Mouse (Mus musculus) liver, embryonic 16.5 days (tissue): ENCODE measurements around the gene Ptprb. TPM values are rescaled to one million over a fixed set of nuclear protein-coding genes. Genes with fewer than 3 reads are reported as not detected.

Source experiments
- ATAC-seq: fragments of 200-750 bp; cut with Nextera tagmentation; 2 replicates; pipeline ENCODE4 v1.8.0; 2017; ENCODE audit warnings: low read depth, mild to moderate bottlenecking, moderate number of reproducible peaks, moderate library complexity
- H3K27ac ChIP-seq: fragments of 300-500 bp; sonication (generic); 2 replicates; pipeline ENCODE4 v1.5.1; 2014; ENCODE audit warnings: mild to moderate bottlenecking, low read length
- H3K27me3 ChIP-seq: fragments of 300-500 bp; sonication (generic); 2 replicates; pipeline ENCODE4 v1.6.1; 2014; ENCODE audit warnings: low read depth, low read length, mixed read lengths; ENCODE audit not compliant: control insufficient read depth, insufficient read depth
- H3K36me3 ChIP-seq: fragments of 300-500 bp; sonication (generic); 2 replicates; pipeline ENCODE4 v1.6.1; 2014; ENCODE audit warnings: mild to moderate bottlenecking; ENCODE audit not compliant: control insufficient read depth, insufficient read depth
- H3K4me1 ChIP-seq: fragments of 300-500 bp; sonication (generic); 2 replicates; pipeline ENCODE4 v1.6.1; 2014; ENCODE audit warnings: low read depth, low read length, mixed read lengths; ENCODE audit not compliant: control insufficient read depth
- H3K4me2 ChIP-seq: fragments of 300-500 bp; sonication (generic); 2 replicates; pipeline ENCODE4 v1.6.1; 2014; ENCODE audit warnings: low read depth, low read length, mixed read lengths
- H3K4me3 ChIP-seq: fragments of 300-500 bp; sonication (generic); 2 replicates; pipeline ENCODE4 v1.5.1; 2014; ENCODE audit warnings: low read depth, mild to moderate bottlenecking, low read length
- H3K9ac ChIP-seq: fragments of 300-500 bp; sonication (generic); 2 replicates; pipeline ENCODE4 v1.6.1; 2014; ENCODE audit warnings: low read depth, low read length
- H3K9me3 ChIP-seq: fragments of 300-500 bp; sonication (generic); replicated peaks from 2 replicates; pipeline ENCODE4 v1.6.1; 2016; ENCODE audit warnings: low read length; ENCODE audit not compliant: control insufficient read depth
- WGBS: fragments of 180-500 bp; shearing (Covaris S2); extraction: QIAGEN DNeasy Blood & Tissue Kit; methylation state at CpG from one replicate; pipeline ENCODE4 v1.1.7; 2014; ENCODE audit not compliant: insufficient replicate concordance; 5-methylcytosine and 5-hydroxymethylcytosine counted together
- polyA plus RNA-seq: library from polyadenylated mRNA; unstranded; fragments of >200 nt; fragmentation: Nextera tagmentation; extraction: Ambion mirVana; gene quantifications from 2 replicates; pipeline ENCODE4 v1.2.1, GENCODE M21; 2015

Ptprb gene
- polyA plus RNA-seq, 1 experiment from 2014 or later, result 1.8 TPM

GRCm38 (mm10) chr10:116341194-116341593 is 65.9 kb downstream of the Ptprb start:
- Histone ChIP-seq H3K4me2 (no peak overlapping the region), H3K4me3 (no peak overlapping the region), H3K36me3 (no peaks in the 10 kb centered on the region), H3K9ac (no peak overlapping the region), H3K9me3 (no peaks in the 10 kb centered on the region), H3K27me3 (no peaks in the 10 kb centered on the region), H3K27ac (no peak overlapping the region), H3K4me1 (no peaks in the 10 kb centered on the region)
- 73% methylated on average over 12 of the region's 12 CpGs for WGBS
- ATAC-seq, result no peak

DNA sequence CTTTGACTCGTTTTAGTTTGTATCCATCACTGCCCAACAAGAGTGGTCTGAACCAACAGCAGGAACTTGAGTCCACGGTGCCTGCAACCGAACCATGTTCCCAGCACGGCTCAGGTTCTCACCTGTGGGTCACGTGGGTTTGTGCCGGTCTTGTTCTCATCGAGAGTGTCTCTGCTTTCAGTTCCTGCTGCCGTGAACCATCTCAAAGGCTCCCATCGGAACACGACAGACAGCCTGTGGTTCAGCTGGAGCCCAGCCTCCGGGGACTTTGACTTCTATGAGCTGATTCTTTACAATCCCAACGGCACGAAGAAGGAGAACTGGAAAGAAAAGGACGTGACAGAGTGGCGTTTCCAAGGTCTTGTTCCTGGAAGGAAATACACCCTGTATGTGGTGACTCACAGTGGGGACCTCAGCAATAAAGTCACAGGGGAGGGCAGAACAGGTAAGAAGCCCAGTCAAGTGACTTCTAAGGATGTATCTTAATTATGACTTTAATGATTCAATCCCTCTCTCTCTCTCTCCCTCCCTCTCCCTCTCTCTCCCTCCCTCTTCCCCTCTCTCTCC is 71.4 kb downstream of the Ptprb start:
- Histone ChIP-seq H3K36me3 (no peaks in the 10 kb centered on the region), H3K27me3 (no peaks in the 10 kb centered on the region), H3K9ac (no peak overlapping the region), H3K9me3 (no peaks in the 10 kb centered on the region), H3K4me3 (no peak overlapping the region), H3K4me2 (no peak overlapping the region), H3K27ac (no peak overlapping the region), H3K4me1 (no peaks in the 10 kb centered on the region)
- no peak for ATAC-seq
- WGBS, result 75% methylated on average over 15 of the region's 15 CpGs

DNA sequence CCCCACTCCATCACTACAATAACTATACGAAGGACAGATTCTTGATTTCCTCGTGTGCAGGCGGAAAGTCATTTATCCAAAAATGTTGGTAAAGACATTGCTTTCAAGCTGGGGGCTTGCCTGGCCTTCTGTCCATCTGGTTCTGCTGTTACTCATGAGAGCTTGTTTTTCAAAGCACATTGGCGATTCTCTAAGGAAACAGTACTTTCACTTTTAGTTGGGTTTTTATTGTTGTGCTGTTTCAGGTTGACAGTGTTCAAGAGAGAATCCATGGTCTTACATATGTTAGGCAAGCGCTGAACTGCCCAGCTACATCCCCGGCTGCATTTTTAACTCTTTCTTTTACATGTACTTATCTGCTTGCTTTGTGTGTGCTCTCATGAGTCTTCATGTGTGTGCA is 73.7 kb downstream of the Ptprb start:
- H3K4me3 ChIP-seq, result no peak overlapping the region
- 70% methylated on average over 6 of the region's 6 CpGs for WGBS
- no peak overlapping the region for H3K4me2 ChIP-seq
- H3K9ac ChIP-seq, result no peak overlapping the region
- no peak for ATAC-seq
- H3K4me1 ChIP-seq, result no peaks in the 10 kb centered on the region
- no peaks in the 10 kb centered on the region for H3K27me3 ChIP-seq
- no peaks in the 10 kb centered on the region for H3K36me3 ChIP-seq
- no peak overlapping the region for H3K27ac ChIP-seq
- H3K9me3 ChIP-seq, result no peaks in the 10 kb centered on the region

- WGBS, result 56% methylated on average over 13 of the region's 13 CpGs
- Histone ChIP-seq H3K9me3 (no peaks in the 10 kb centered on the region), H3K4me3 (no peak overlapping the region), H3K27ac (no peak overlapping the region), H3K27me3 (no peaks in the 10 kb centered on the region), H3K9ac (no peak overlapping the region), H3K4me2 (no peak overlapping the region), H3K36me3 (no peaks in the 10 kb centered on the region), H3K4me1 (no peaks in the 10 kb centered on the region)
- ATAC-seq, result no peak
Observed at GRCm38 (mm10) chr10:116350532-116350931, 75.2 kb downstream of the Ptprb start.

DNA sequence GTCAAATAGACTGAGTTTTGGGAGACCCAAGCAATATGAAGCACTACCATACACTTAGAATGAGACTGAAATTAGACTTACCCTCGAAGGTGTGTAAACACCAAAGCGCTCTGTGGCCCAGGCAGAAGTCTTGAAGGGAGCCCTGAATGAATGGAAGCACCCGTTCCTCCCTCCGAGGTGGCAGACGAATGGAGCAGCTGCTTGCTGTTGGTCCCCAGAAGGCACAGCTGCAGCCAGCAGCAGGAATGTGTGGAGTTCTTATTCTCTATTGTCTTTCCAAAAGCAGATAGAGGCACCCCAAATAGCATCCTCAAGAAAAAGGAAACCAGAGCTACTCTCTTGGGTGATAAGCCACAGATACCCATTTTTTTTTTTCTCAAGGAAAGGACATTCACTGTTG is 79.0 kb downstream of the Ptprb start:
- Histone ChIP-seq H3K27ac (no peak overlapping the region), H3K4me1 (no peaks in the 10 kb centered on the region), H3K27me3 (no peaks in the 10 kb centered on the region), H3K4me3 (no peak overlapping the region), H3K36me3 (no peaks in the 10 kb centered on the region), H3K9ac (no peak overlapping the region), H3K4me2 (no peak overlapping the region), H3K9me3 (no peaks in the 10 kb centered on the region)
- 63% methylated on average over 5 of the region's 5 CpGs for WGBS
- ATAC-seq, result no peak

GRCm38 (mm10) chr10:116362181-116362580 is 86.9 kb downstream of the Ptprb start:
- no peaks in the 10 kb centered on the region for H3K9me3 ChIP-seq
- no peak overlapping the region for H3K4me3 ChIP-seq
- no peak overlapping the region for H3K27ac ChIP-seq
- WGBS, result 77% methylated on average over 6 of the region's 6 CpGs
- no peak overlapping the region for H3K9ac ChIP-seq
- no peak overlapping the region for H3K4me2 ChIP-seq
- H3K27me3 ChIP-seq, result no peaks in the 10 kb centered on the region
- ATAC-seq, result no peak
- no peaks in the 10 kb centered on the region for H3K4me1 ChIP-seq
- no peaks in the 10 kb centered on the region for H3K36me3 ChIP-seq

DNA sequence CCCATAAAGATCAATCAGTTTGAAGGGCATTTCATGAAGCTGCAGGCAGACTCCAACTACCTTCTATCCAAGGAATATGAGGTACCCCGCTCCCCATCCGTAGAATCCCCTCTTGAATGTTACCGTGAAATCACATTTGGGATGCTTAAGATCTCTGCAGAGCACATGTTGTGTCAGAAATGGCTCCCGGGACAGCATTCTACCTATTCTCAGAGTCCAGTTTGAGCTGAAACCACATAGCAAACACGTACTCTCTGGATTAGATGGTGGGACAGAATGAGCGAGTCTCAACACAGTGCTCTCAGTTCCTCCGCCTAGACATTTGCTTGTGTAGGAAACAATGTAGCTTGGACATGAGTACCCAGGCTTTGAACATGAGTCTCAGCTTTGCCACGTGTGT is 87.3 kb downstream of the Ptprb start:
- H3K9ac ChIP-seq, result no peak overlapping the region
- no peak overlapping the region for H3K4me3 ChIP-seq
- H3K9me3 ChIP-seq, result no peaks in the 10 kb centered on the region
- H3K36me3 ChIP-seq, result no peaks in the 10 kb centered on the region
- no peak overlapping the region for H3K27ac ChIP-seq
- H3K4me2 ChIP-seq, result no peak overlapping the region
- WGBS, result 68% methylated on average over 8 of the region's 8 CpGs
- no peaks in the 10 kb centered on the region for H3K27me3 ChIP-seq
- ATAC-seq, result no peak
- H3K4me1 ChIP-seq, result no peaks in the 10 kb centered on the region

DNA sequence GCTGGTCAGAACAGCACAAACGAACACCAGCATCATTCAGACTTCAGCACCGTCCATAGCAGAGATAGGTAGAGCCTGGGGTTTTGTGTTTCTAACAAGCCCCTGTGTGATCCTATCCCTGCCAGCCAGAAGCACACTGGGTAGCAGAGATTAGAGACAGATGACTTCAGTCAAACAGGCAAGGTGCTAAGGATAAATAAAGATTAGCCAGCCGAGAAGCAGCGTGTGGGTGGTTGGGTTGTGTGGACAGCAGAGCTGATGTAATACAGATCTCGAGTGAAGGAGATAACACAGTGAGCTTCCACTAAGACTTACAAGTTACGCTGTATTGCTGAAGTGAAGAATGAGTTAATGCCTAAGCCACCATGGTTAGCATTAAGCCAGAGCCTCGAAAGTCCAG is 89.4 kb downstream of the Ptprb start:
- H3K4me2 ChIP-seq, result no peak overlapping the region
- H3K4me3 ChIP-seq, result no peak overlapping the region
- ATAC-seq, result no peak
- H3K27me3 ChIP-seq, result no peaks in the 10 kb centered on the region
- no peaks in the 10 kb centered on the region for H3K36me3 ChIP-seq
- 27% methylated on average over 7 of the region's 7 CpGs for WGBS
- H3K9me3 ChIP-seq, result no peaks in the 10 kb centered on the region
- no peaks in the 10 kb centered on the region for H3K4me1 ChIP-seq
- H3K9ac ChIP-seq, result no peak overlapping the region
- H3K27ac ChIP-seq, result no peak overlapping the region

DNA sequence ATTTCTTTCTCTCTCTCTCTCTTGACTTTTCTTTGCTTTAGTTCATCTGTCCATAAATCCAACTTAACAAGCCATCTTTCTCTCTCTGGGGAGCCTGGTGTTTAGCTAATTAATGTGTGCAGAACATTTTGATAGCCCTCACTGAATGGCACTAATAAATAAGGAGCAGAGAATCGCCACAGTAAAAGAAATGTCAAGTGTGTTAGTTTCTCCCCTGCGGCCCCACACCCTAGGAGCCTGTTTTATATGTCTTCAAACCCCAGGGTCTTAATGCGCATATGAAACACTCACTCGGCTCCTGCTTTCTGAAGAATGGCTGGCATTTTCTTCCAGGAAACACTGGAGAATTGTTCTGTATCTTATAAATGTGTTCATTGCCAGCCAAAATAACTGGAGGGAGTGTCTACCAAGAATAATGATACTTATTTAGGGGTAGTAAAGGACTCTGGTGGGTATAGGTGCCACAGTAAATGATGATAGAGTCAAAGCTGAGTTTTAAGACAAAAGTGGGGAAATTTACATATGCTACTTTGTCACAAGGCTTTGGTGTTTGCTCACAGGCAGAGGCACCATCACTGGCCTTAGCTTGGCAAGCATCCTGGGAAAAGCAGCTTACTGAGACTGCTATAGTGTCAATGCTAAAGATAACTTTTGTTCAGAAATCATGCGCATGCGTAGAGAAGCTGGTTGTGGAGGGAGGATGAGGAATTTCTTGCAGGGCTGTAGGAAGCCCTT is 95.8 kb downstream of the Ptprb start:
- no peak for ATAC-seq
- no peak overlapping the region for H3K9ac ChIP-seq

More for the DNA sequence above, 95.8 kb downstream of the Ptprb start:
- Histone ChIP-seq H3K4me3 (no peak overlapping the region), H3K27ac (no peak overlapping the region), H3K4me1 (no peaks in the 10 kb centered on the region), H3K9me3 (no peaks in the 10 kb centered on the region), H3K27me3 (no peaks in the 10 kb centered on the region), H3K4me2 (no peak overlapping the region), H3K36me3 (no peaks in the 10 kb centered on the region)
- WGBS, result 76% methylated on average over 6 of the region's 6 CpGs
